Mouse (Mus musculus) embryo, embryonic 9.5 days (tissue): ENCODE data around the gene Gm21962.

Experiments
- DNase-seq: peaks from one replicate; pipeline ENCODE4 v3.0.0-alpha.2; 2017; ENCODE audit errors: extremely low spot score

Gm21962 gene

DNA sequence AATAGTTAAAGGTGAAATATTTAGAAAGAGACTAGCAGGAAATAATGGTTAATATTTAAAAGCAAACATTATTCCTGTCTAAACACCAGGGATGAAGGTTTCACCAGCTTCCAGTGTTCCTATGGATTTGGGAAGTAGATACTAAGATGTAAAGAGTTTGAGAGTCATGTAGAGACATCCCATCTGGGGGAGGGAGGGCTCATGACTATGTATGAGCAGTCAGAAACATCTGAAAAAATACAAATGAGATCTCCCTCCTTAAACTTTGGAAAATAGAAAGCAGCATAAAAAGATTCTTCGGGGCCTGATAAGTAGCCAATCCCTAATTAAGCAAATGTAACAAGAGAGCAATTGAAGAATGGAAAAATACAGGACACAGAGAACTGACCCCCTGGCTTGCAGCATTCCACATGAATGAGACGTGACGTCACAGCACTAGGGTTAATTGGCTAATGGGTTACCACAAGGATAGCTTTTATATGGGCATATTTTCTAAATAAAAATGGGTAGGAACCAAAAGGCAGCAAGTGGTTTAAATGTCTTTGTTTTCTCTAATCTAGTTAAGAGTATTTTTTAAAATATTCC is 45.3 kb downstream of the Gm21962 start:
- no peak for DNase-seq
